Mouse (Mus musculus): ENCODE data around the gene Cntnap2. TPM values are rescaled to one million over a fixed set of nuclear protein-coding genes. Genes with fewer than 3 reads are reported as not detected.

Gene Cntnap2
- polyA plus RNA-seq, 2 experiments: 1.5 to 2.5 TPM

DNA sequence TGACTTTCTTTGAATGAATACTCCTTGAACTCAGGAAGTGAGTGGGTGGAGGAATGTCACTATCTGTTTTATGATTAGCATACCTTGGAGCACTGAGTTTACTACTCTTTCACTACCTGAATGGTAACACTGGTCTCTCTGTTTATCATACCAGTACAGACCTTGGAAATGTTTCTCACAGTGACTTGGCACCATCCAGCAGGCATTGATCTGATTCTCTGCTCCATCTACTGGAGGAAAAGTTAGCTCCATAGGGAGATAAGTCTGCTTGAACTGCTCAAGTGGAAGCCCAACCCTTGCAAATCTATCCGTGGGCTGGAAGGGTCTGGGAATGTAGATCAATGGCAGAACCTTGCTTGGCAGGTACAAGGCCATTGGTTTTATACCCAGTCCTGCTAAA, 2235.3 kb downstream of the Cntnap2 start:
- no peak for TF ChIP-seq POLR2A (IDR thresholded peaks at IDR 0.05; ENCODE audit: borderline replicate concordance, extremely low read depth, insufficient read depth, insufficient read length)
- Histone ChIP-seq H3K4me2 (replicated peaks; ENCODE audit: low read depth, low read length, severe bottlenecking) (no peak overlapping the region), H3K4me3 (replicated peaks; ENCODE audit: low read length) (no peak overlapping the region), H3K27me3 (ENCODE audit: control insufficient read depth, insufficient read depth, low read length) (no peaks in the 10 kb centered on the region), H3K36me3 (ENCODE audit: control insufficient read depth, insufficient read depth, low read length) (no peaks in the 10 kb centered on the region), H3K27ac (replicated peaks; ENCODE audit: low read depth, low read length) (no peak overlapping the region), H3K9me3 (ENCODE audit: control insufficient read depth, low read length) (no peaks in the 10 kb centered on the region), H3K4me1 (ENCODE audit: control insufficient read depth, insufficient read depth, low read length) (no peaks in the 10 kb centered on the region), H3K9ac (ENCODE audit: low read depth, low read length, severe bottlenecking) (no peak overlapping the region)
- DNase-seq (ENCODE audit: low spot score) (no peak), ATAC-seq (ENCODE audit: low FRiP score, low read depth) (no peak)
- WGBS: 31% methylated on average over 1 of the region's 1 CpGs

DNA sequence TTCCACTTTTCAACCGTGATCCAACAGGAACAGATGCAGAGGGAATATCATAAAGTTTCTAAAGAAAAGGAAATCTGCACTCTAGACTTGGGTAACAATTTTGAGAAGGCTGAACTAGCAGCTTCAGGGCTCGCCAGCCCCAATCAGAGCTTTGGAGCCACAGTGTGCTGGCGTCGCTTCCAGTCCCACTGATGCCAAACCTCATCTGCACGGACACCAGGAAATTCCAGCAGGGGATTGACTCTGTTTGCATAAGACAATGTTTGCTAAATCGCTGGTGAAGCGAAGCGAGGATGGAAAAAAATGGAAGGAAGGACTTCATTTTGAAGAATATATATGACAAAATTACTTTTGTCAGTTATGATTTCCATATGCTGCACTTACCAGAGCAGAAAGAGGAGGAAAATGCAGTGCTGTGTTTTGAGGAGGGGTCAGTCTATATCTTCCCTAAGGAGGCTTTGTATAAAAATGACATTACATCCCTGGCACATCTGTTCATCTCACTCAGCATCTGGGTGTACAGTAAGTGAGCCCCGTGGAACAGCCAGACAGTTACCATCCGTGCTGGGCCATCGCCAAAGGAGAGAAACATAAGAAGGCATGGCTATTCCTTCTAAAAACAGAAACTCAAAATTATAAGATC, 2245.8 kb downstream of the Cntnap2 start:
- H3K27ac ChIP-seq (replicated peaks; ENCODE audit: low read depth, low read length): no peak overlapping the region
- H3K4me2 ChIP-seq (replicated peaks; ENCODE audit: low read depth, low read length, severe bottlenecking): no peak overlapping the region
- WGBS: 57% methylated on average over 11 of the region's 11 CpGs
- no peaks in the 10 kb centered on the region for H3K27me3 ChIP-seq (ENCODE audit: control insufficient read depth, insufficient read depth, low read length)
- no peak for ATAC-seq (ENCODE audit: low FRiP score, low read depth)
- H3K36me3 ChIP-seq (ENCODE audit: control insufficient read depth, insufficient read depth, low read length): no peaks in the 10 kb centered on the region
- H3K4me3 ChIP-seq (replicated peaks; ENCODE audit: low read length): no peak overlapping the region
- H3K9ac ChIP-seq (ENCODE audit: low read depth, low read length, severe bottlenecking): no peak overlapping the region
- TF ChIP-seq POLR2A (IDR thresholded peaks at IDR 0.05; ENCODE audit: borderline replicate concordance, extremely low read depth, insufficient read depth, insufficient read length): no peak
- peaks cover 6% of the 10 kb centered on the region; the same call in 1 of the 2 replicates for H3K4me1 ChIP-seq (ENCODE audit: control insufficient read depth, insufficient read depth, low read length)
- DNase-seq (ENCODE audit: low spot score): no peak
- H3K9me3 ChIP-seq (ENCODE audit: control insufficient read depth, low read length): no peaks in the 10 kb centered on the region

DNA sequence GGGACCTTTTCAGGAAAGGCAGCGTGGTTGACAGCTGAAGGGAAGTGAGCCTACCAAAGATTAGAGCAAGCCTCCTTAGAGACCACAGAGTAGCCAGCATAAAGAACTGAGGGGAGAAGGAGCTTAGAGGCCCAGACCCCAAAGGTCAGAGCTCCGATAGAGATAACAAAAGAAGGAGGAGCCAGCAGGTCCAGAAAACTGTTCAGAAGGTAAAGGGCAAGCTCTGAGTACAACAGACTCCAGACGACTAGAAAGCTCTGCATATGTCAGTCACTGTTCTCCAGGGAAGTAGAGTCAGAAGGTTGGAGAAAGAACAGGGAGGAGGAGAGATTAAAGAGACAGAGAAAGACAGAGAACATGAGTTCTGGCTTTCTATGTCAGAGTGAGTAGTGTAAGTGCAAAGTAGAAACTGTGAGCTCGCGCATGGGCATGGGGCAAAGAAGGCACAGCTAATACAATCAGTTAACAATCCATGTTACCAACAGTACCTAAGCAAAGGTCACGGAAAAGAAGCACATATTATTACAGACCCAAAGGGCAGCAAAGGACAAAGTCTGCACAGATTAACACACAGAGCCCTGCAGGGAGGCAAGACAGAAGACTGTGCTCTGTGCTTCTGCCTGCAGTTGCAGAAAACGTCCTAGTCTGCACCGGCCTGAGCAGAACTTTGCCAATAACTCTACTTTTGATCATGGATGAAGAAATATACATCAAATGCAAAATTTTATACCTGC, 2247.1 kb downstream of the Cntnap2 start:
- WGBS: 64% methylated on average over 8 of the region's 8 CpGs
- no peak for DNase-seq (ENCODE audit: low spot score)
- Histone ChIP-seq H3K4me1 (ENCODE audit: control insufficient read depth, insufficient read depth, low read length) (peaks cover 6% of the 10 kb centered on the region; the same call in 1 of the 2 replicates), H3K9ac (ENCODE audit: low read depth, low read length, severe bottlenecking) (no peak overlapping the region), H3K4me3 (replicated peaks; ENCODE audit: low read length) (no peak overlapping the region), H3K4me2 (replicated peaks; ENCODE audit: low read depth, low read length, severe bottlenecking) (no peak overlapping the region), H3K27ac (replicated peaks; ENCODE audit: low read depth, low read length) (no peak overlapping the region), H3K9me3 (ENCODE audit: control insufficient read depth, low read length) (no peaks in the 10 kb centered on the region), H3K27me3 (ENCODE audit: control insufficient read depth, insufficient read depth, low read length) (no peaks in the 10 kb centered on the region), H3K36me3 (ENCODE audit: control insufficient read depth, insufficient read depth, low read length) (no peaks in the 10 kb centered on the region)
- no peak for ATAC-seq (ENCODE audit: low FRiP score, low read depth)
- no peak for TF ChIP-seq POLR2A (IDR thresholded peaks at IDR 0.05; ENCODE audit: borderline replicate concordance, extremely low read depth, insufficient read depth, insufficient read length)

GRCm38 (mm10) chr6:47306954-47307353, 2247.8 kb downstream of the Cntnap2 start:
- no peak for ATAC-seq (ENCODE audit: low FRiP score, low read depth)
- no peaks in the 10 kb centered on the region for H3K9me3 ChIP-seq (ENCODE audit: control insufficient read depth, low read length)
- 43% methylated on average over 12 of the region's 12 CpGs for WGBS
- TF ChIP-seq POLR2A (IDR thresholded peaks at IDR 0.05; ENCODE audit: borderline replicate concordance, extremely low read depth, insufficient read depth, insufficient read length): no peak
- no peak for DNase-seq (ENCODE audit: low spot score)
- H3K4me2 ChIP-seq (replicated peaks; ENCODE audit: low read depth, low read length, severe bottlenecking): no peak overlapping the region
- no peak overlapping the region for H3K27ac ChIP-seq (replicated peaks; ENCODE audit: low read depth, low read length)
- no peak overlapping the region for H3K9ac ChIP-seq (ENCODE audit: low read depth, low read length, severe bottlenecking)
- H3K4me3 ChIP-seq (replicated peaks; ENCODE audit: low read length): no peak overlapping the region
- H3K27me3 ChIP-seq (ENCODE audit: control insufficient read depth, insufficient read depth, low read length): no peaks in the 10 kb centered on the region
- peaks cover 6% of the 10 kb centered on the region; the same call in 1 of the 2 replicates for H3K4me1 ChIP-seq (ENCODE audit: control insufficient read depth, insufficient read depth, low read length)
- no peaks in the 10 kb centered on the region for H3K36me3 ChIP-seq (ENCODE audit: control insufficient read depth, insufficient read depth, low read length)

GRCm38 (mm10) chr6:47314507-47315334, 2255.6 kb downstream of the Cntnap2 start:
- 0 out of 2 replicates have a peak, but pooled peaks have one; percentile 19 for ATAC-seq (ENCODE audit: low FRiP score, low read depth)
- Histone ChIP-seq H3K4me1 (ENCODE audit: control insufficient read depth, insufficient read depth, low read length) (no peaks in the 10 kb centered on the region; the same call in 1 of the 2 replicates), H3K27me3 (ENCODE audit: control insufficient read depth, insufficient read depth, low read length) (no peaks in the 10 kb centered on the region), H3K9me3 (ENCODE audit: control insufficient read depth, low read length) (no peaks in the 10 kb centered on the region), H3K9ac (ENCODE audit: low read depth, low read length, severe bottlenecking) (peak overlapping the region; percentile 22; the same call in 1 of the 2 replicates), H3K36me3 (ENCODE audit: control insufficient read depth, insufficient read depth, low read length) (no peaks in the 10 kb centered on the region), H3K4me2 (replicated peaks; ENCODE audit: low read depth, low read length, severe bottlenecking) (peak overlapping the region; percentile 38), H3K4me3 (replicated peaks; ENCODE audit: low read length) (peak overlapping the region; percentile 29), H3K27ac (replicated peaks; ENCODE audit: low read depth, low read length) (peak overlapping the region; percentile 52)
- TF ChIP-seq POLR2A (IDR thresholded peaks at IDR 0.05; ENCODE audit: borderline replicate concordance, extremely low read depth, insufficient read depth, insufficient read length): no peak
- WGBS: 53% methylated on average over 15 of the region's 15 CpGs
- DNase-seq (ENCODE audit: low spot score): peak; percentile 78

Measured in limb, embryonic 14.5 days (tissue).